Mouse (Mus musculus): ENCODE results near the gene Cfd. TPM values are rescaled to one million over a fixed set of nuclear protein-coding genes. Genes with fewer than 3 reads are reported as not detected.

The Cfd gene
- polyA plus RNA-seq, 1 experiment from 2014 or later: not detected

GRCm38 (mm10) chr10:79918231-79919078 lies 27.8 kb downstream of the Cfd start:
- no peak overlapping the region for H3K4me3 ChIP-seq (replicated peaks)
- 0 out of 2 replicates have a peak overlapping the region, but pooled peaks have one; percentile 6 for H3K9ac ChIP-seq
- H3K27me3 ChIP-seq: peaks cover 65% of the 10 kb centered on the region
- 15% methylated on average over 35 of the region's 35 CpGs for WGBS (ENCODE audit: insufficient replicate concordance)
- H3K27ac ChIP-seq (replicated peaks): no peak overlapping the region
- H3K9me3 ChIP-seq (replicated peaks): no peaks in the 10 kb centered on the region
- no peak for ATAC-seq (ENCODE audit: insufficient read depth)
- peaks cover 86% of the 10 kb centered on the region for H3K4me1 ChIP-seq (replicated peaks)
- H3K4me2 ChIP-seq: peak overlapping the region; percentile 41
- no peaks in the 10 kb centered on the region for H3K36me3 ChIP-seq (replicated peaks)

- Histone ChIP-seq H3K36me3 (replicated peaks) (no peaks in the 10 kb centered on the region), H3K9me3 (replicated peaks) (no peaks in the 10 kb centered on the region), H3K27me3 (peaks cover 67% of the 10 kb centered on the region), H3K27ac (replicated peaks) (no peak overlapping the region), H3K4me3 (replicated peaks) (no peak overlapping the region), H3K4me2 (peak overlapping the region; percentile 41), H3K9ac (no peak overlapping the region), H3K4me1 (replicated peaks) (peaks cover 78% of the 10 kb centered on the region)
- WGBS (ENCODE audit: insufficient replicate concordance): 11% methylated on average over 21 of the region's 21 CpGs
- no peak for ATAC-seq (ENCODE audit: insufficient read depth)
Observed at GRCm38 (mm10) chr10:79919251-79919849, 28.7 kb downstream of the Cfd start.

- peaks cover 73% of the 10 kb centered on the region for H3K4me1 ChIP-seq (replicated peaks)
- no peak overlapping the region for H3K9ac ChIP-seq
- H3K27me3 ChIP-seq: peaks cover 67% of the 10 kb centered on the region
- no peak overlapping the region for H3K4me2 ChIP-seq
- H3K9me3 ChIP-seq (replicated peaks): no peaks in the 10 kb centered on the region
- ATAC-seq (ENCODE audit: insufficient read depth): no peak
- 0 out of 2 replicates have a peak overlapping the region, but pooled peaks have one; percentile 7 for H3K4me3 ChIP-seq (replicated peaks)
- WGBS (ENCODE audit: insufficient replicate concordance): 28% methylated on average over 26 of the region's 26 CpGs
- no peaks in the 10 kb centered on the region for H3K36me3 ChIP-seq (replicated peaks)
- no peak overlapping the region for H3K27ac ChIP-seq (replicated peaks)
Observed at GRCm38 (mm10) chr10:79920056-79920890, 29.6 kb downstream of the Cfd start.

GRCm38 (mm10) chr10:79920958-79921535 lies 30.4 kb downstream of the Cfd start, which contains the start of gene R3hdm4:
R3hdm4 (minus strand) TSS chr10:79921208.
- H3K4me2 ChIP-seq: peak within 1 kb of the TSS; percentile 41
- H3K9ac ChIP-seq: no peak within 1 kb of the TSS
- peak within 1 kb of the TSS; percentile 12; the same call in 1 of the 2 replicates for H3K4me3 ChIP-seq (replicated peaks)
- no peak within 1 kb of the TSS for H3K27ac ChIP-seq (replicated peaks)
- peaks cover 67% of the 10 kb centered on the region for H3K27me3 ChIP-seq
- ATAC-seq (ENCODE audit: insufficient read depth): no peak
- H3K36me3 ChIP-seq (replicated peaks): no peaks in the 10 kb centered on the region
- no peaks in the 10 kb centered on the region for H3K9me3 ChIP-seq (replicated peaks)
- peaks cover 72% of the 10 kb centered on the region for H3K4me1 ChIP-seq (replicated peaks)
- 5% methylated on average over 41 of the region's 41 CpGs for WGBS (ENCODE audit: insufficient replicate concordance)

GRCm38 (mm10) chr10:79921572-79921971 lies 30.9 kb downstream of the Cfd start:
- peaks cover 72% of the 10 kb centered on the region for H3K4me1 ChIP-seq (replicated peaks)
- peaks cover 67% of the 10 kb centered on the region for H3K27me3 ChIP-seq
- H3K4me3 ChIP-seq (replicated peaks): peak overlapping the region; percentile 12; the same call in 1 of the 2 replicates
- H3K4me2 ChIP-seq: peak overlapping the region; percentile 41
- H3K36me3 ChIP-seq (replicated peaks): no peaks in the 10 kb centered on the region
- H3K9me3 ChIP-seq (replicated peaks): no peaks in the 10 kb centered on the region
- 6% methylated on average over 34 of the region's 34 CpGs for WGBS (ENCODE audit: insufficient replicate concordance)
- ATAC-seq (ENCODE audit: insufficient read depth): no peak
- no peak overlapping the region for H3K27ac ChIP-seq (replicated peaks)
- no peak overlapping the region for H3K9ac ChIP-seq

GRCm38 (mm10) chr10:79924998-79925784 lies 34.5 kb downstream of the Cfd start:
- H3K4me3 ChIP-seq (replicated peaks): peak overlapping the region; percentile 83
- WGBS (ENCODE audit: insufficient replicate concordance): 14% methylated on average over 29 of the region's 29 CpGs

GRCm38 (mm10) chr10:79925785-79926490 lies 35.3 kb downstream of the Cfd start:
- peaks cover 71% of the 10 kb centered on the region for H3K4me1 ChIP-seq (replicated peaks)
- peaks cover 26% of the 10 kb centered on the region for H3K27me3 ChIP-seq
- peaks cover 7% of the 10 kb centered on the region for H3K36me3 ChIP-seq (replicated peaks)
- peak; percentile 3; the same call in 1 of the 2 replicates for ATAC-seq (ENCODE audit: insufficient read depth)
- H3K9ac ChIP-seq: peak overlapping the region; percentile 74
- peak overlapping the region; percentile 85 for H3K27ac ChIP-seq (replicated peaks)
- H3K4me3 ChIP-seq (replicated peaks): peak overlapping the region; percentile 83
- WGBS (ENCODE audit: insufficient replicate concordance): 8% methylated on average over 15 of the region's 15 CpGs
- H3K4me2 ChIP-seq: peak overlapping the region; percentile 98
- no peaks in the 10 kb centered on the region for H3K9me3 ChIP-seq (replicated peaks)

More at GRCm38 (mm10) chr10:79924998-79925784, 34.5 kb downstream of the Cfd start:
- ATAC-seq (ENCODE audit: insufficient read depth): peak; percentile 13; the same call in 1 of the 2 replicates
- no peaks in the 10 kb centered on the region; the same call in 1 of the 2 replicates for H3K36me3 ChIP-seq (replicated peaks)
- peaks cover 71% of the 10 kb centered on the region for H3K4me1 ChIP-seq (replicated peaks)
- peak overlapping the region; percentile 85 for H3K27ac ChIP-seq (replicated peaks)
- H3K9ac ChIP-seq: 0 out of 2 replicates have a peak overlapping the region, but pooled peaks have one; percentile 74
- H3K9me3 ChIP-seq (replicated peaks): no peaks in the 10 kb centered on the region
- H3K4me2 ChIP-seq: peak overlapping the region; percentile 98
- peaks cover 34% of the 10 kb centered on the region for H3K27me3 ChIP-seq

GRCm38 (mm10) chr10:79926491-79927323 lies 36.1 kb downstream of the Cfd start, which contains the start of gene Arid3a:
Arid3a (plus strand) TSS chr10:79927043.
- Histone ChIP-seq H3K9ac (peak within 1 kb of the TSS; percentile 74), H3K36me3 (replicated peaks) (peaks cover 12% of the 10 kb centered on the region), H3K4me2 (peak within 1 kb of the TSS; percentile 98), H3K9me3 (replicated peaks) (no peaks in the 10 kb centered on the region), H3K4me3 (replicated peaks) (peak within 1 kb of the TSS; percentile 83), H3K27ac (replicated peaks) (peak within 1 kb of the TSS; percentile 85), H3K4me1 (replicated peaks) (peaks cover 71% of the 10 kb centered on the region), H3K27me3 (peaks cover 19% of the 10 kb centered on the region)
- ATAC-seq (ENCODE audit: insufficient read depth): peak; percentile 61
- under 1% methylated on average over 63 of the region's 63 CpGs for WGBS (ENCODE audit: insufficient replicate concordance)

Data from liver, embryonic 15.5 days (tissue).